Mouse (Mus musculus): Measurements from ENCODE around the gene Mpdz. TPM values are rescaled to one million over a fixed set of nuclear protein-coding genes. Genes with fewer than 3 reads are reported as not detected.

Gene Mpdz
- polyA plus RNA-seq, 1 experiment from 2014 or later: 24.7 TPM

- no peak overlapping the region for H3K27ac ChIP-seq
- no peak overlapping the region for H3K9ac ChIP-seq (replicated peaks)
- H3K36me3 ChIP-seq: no peaks in the 10 kb centered on the region
- H3K4me1 ChIP-seq (replicated peaks): peaks cover 15% of the 10 kb centered on the region
- WGBS: 89% methylated on average over 5 of the region's 5 CpGs
- no peak overlapping the region for H3K4me3 ChIP-seq (replicated peaks)
- no peak overlapping the region for H3K4me2 ChIP-seq (replicated peaks)
- peaks cover 12% of the 10 kb centered on the region for H3K27me3 ChIP-seq
- no peak for ATAC-seq
- no peaks in the 10 kb centered on the region for H3K9me3 ChIP-seq
Observed at GRCm38 (mm10) chr4:81443566-81443965, 951 bp upstream of the Mpdz start.

- H3K4me2 ChIP-seq (replicated peaks): no peak overlapping the region
- no peak for ATAC-seq
- no peak overlapping the region for H3K9ac ChIP-seq (replicated peaks)
- H3K4me1 ChIP-seq (replicated peaks): no peaks in the 10 kb centered on the region
- H3K9me3 ChIP-seq: no peaks in the 10 kb centered on the region
- no peak overlapping the region for H3K27ac ChIP-seq
- H3K27me3 ChIP-seq: no peaks in the 10 kb centered on the region
- no peaks in the 10 kb centered on the region for H3K36me3 ChIP-seq
- WGBS: 97% methylated on average over 3 of the region's 3 CpGs
- no peak overlapping the region for H3K4me3 ChIP-seq (replicated peaks)
Observed at GRCm38 (mm10) chr4:81433961-81434360, 8.7 kb downstream of the Mpdz start.

- H3K27ac ChIP-seq: no peak overlapping the region
- H3K36me3 ChIP-seq: no peaks in the 10 kb centered on the region
- H3K4me1 ChIP-seq (replicated peaks): no peaks in the 10 kb centered on the region
- 96% methylated on average over 4 of the region's 4 CpGs for WGBS
- no peaks in the 10 kb centered on the region for H3K9me3 ChIP-seq
- ATAC-seq: no peak
- H3K4me3 ChIP-seq (replicated peaks): no peak overlapping the region
- H3K4me2 ChIP-seq (replicated peaks): no peak overlapping the region
- no peak overlapping the region for H3K9ac ChIP-seq (replicated peaks)
- H3K27me3 ChIP-seq: no peaks in the 10 kb centered on the region
Observed at GRCm38 (mm10) chr4:81430826-81431225, 11.8 kb downstream of the Mpdz start.

GRCm38 (mm10) chr4:81430105-81430504, 12.5 kb downstream of the Mpdz start:
- no peaks in the 10 kb centered on the region for H3K27me3 ChIP-seq
- no peaks in the 10 kb centered on the region for H3K4me1 ChIP-seq (replicated peaks)
- no peaks in the 10 kb centered on the region for H3K36me3 ChIP-seq
- ATAC-seq: no peak
- no peak overlapping the region for H3K9ac ChIP-seq (replicated peaks)
- H3K9me3 ChIP-seq: no peaks in the 10 kb centered on the region
- 69% methylated on average over 3 of the region's 3 CpGs for WGBS
- no peak overlapping the region for H3K27ac ChIP-seq
- no peak overlapping the region for H3K4me3 ChIP-seq (replicated peaks)
- H3K4me2 ChIP-seq (replicated peaks): no peak overlapping the region

- Histone ChIP-seq H3K4me3 (replicated peaks) (no peak overlapping the region), H3K27ac (no peak overlapping the region), H3K36me3 (no peaks in the 10 kb centered on the region), H3K4me2 (replicated peaks) (no peak overlapping the region), H3K9ac (replicated peaks) (no peak overlapping the region), H3K9me3 (no peaks in the 10 kb centered on the region), H3K27me3 (no peaks in the 10 kb centered on the region), H3K4me1 (replicated peaks) (no peaks in the 10 kb centered on the region)
- no peak for ATAC-seq
- 77% methylated on average over 2 of the region's 2 CpGs for WGBS
Observed at GRCm38 (mm10) chr4:81429670-81430069, 12.9 kb downstream of the Mpdz start.

GRCm38 (mm10) chr4:81423556-81423955, 19.1 kb downstream of the Mpdz start:
- Histone ChIP-seq H3K9me3 (no peaks in the 10 kb centered on the region), H3K36me3 (no peaks in the 10 kb centered on the region), H3K4me1 (replicated peaks) (no peaks in the 10 kb centered on the region), H3K27me3 (no peaks in the 10 kb centered on the region), H3K9ac (replicated peaks) (no peak overlapping the region), H3K4me3 (replicated peaks) (no peak overlapping the region), H3K27ac (no peak overlapping the region), H3K4me2 (replicated peaks) (no peak overlapping the region)
- 39% methylated on average over 1 of the region's 1 CpGs for WGBS
- ATAC-seq: no peak

GRCm38 (mm10) chr4:81421621-81422020, 21.0 kb downstream of the Mpdz start:
- no peaks in the 10 kb centered on the region for H3K27me3 ChIP-seq
- no peak overlapping the region for H3K4me3 ChIP-seq (replicated peaks)
- H3K4me1 ChIP-seq (replicated peaks): no peaks in the 10 kb centered on the region
- no peak overlapping the region for H3K27ac ChIP-seq
- no peaks in the 10 kb centered on the region for H3K36me3 ChIP-seq
- no peak for ATAC-seq
- no peak overlapping the region for H3K4me2 ChIP-seq (replicated peaks)
- WGBS: 70% methylated on average over 2 of the region's 2 CpGs
- no peaks in the 10 kb centered on the region for H3K9me3 ChIP-seq
- no peak overlapping the region for H3K9ac ChIP-seq (replicated peaks)

GRCm38 (mm10) chr4:81415324-81416026, 27.1 kb downstream of the Mpdz start:
- peak; percentile 79 for ATAC-seq
- 46% methylated on average over 10 of the region's 10 CpGs for WGBS
- H3K4me3 ChIP-seq (replicated peaks): no peak overlapping the region

GRCm38 (mm10) chr4:81414684-81415323, 27.8 kb downstream of the Mpdz start:
- 0 out of 2 replicates have a peak, but pooled peaks have one; percentile 48 for ATAC-seq
- Histone ChIP-seq H3K27me3 (no peaks in the 10 kb centered on the region), H3K4me3 (replicated peaks) (no peak overlapping the region), H3K27ac (no peak overlapping the region), H3K9me3 (no peaks in the 10 kb centered on the region), H3K9ac (replicated peaks) (no peak overlapping the region), H3K36me3 (no peaks in the 10 kb centered on the region), H3K4me1 (replicated peaks) (peaks cover 9% of the 10 kb centered on the region), H3K4me2 (replicated peaks) (peak overlapping the region; percentile 4; the same call in 1 of the 2 replicates)
- 56% methylated on average over 8 of the region's 8 CpGs for WGBS

More at GRCm38 (mm10) chr4:81415324-81416026, 27.1 kb downstream of the Mpdz start:
- H3K9me3 ChIP-seq: no peaks in the 10 kb centered on the region
- H3K4me1 ChIP-seq (replicated peaks): peaks cover 9% of the 10 kb centered on the region
- H3K9ac ChIP-seq (replicated peaks): peak overlapping the region; percentile 42
- H3K27ac ChIP-seq: no peak overlapping the region
- no peaks in the 10 kb centered on the region for H3K27me3 ChIP-seq
- no peaks in the 10 kb centered on the region for H3K36me3 ChIP-seq
- peak overlapping the region; percentile 4; the same call in 1 of the 2 replicates for H3K4me2 ChIP-seq (replicated peaks)

- ATAC-seq: no peak
- no peak overlapping the region for H3K27ac ChIP-seq
- 89% methylated on average over 6 of the region's 6 CpGs for WGBS
- no peaks in the 10 kb centered on the region for H3K9me3 ChIP-seq
- H3K9ac ChIP-seq (replicated peaks): no peak overlapping the region
- no peaks in the 10 kb centered on the region for H3K27me3 ChIP-seq
- H3K36me3 ChIP-seq: peaks cover 7% of the 10 kb centered on the region; the same call in 1 of the 2 replicates
- H3K4me1 ChIP-seq (replicated peaks): no peaks in the 10 kb centered on the region
- H3K4me3 ChIP-seq (replicated peaks): no peak overlapping the region
- H3K4me2 ChIP-seq (replicated peaks): no peak overlapping the region
Observed at GRCm38 (mm10) chr4:81396883-81397282, 45.7 kb downstream of the Mpdz start.

GRCm38 (mm10) chr4:81392869-81393268, 49.7 kb downstream of the Mpdz start:
- H3K27me3 ChIP-seq: no peaks in the 10 kb centered on the region
- H3K4me1 ChIP-seq (replicated peaks): peaks cover 8% of the 10 kb centered on the region
- H3K4me3 ChIP-seq (replicated peaks): no peak overlapping the region
- H3K27ac ChIP-seq: no peak overlapping the region
- no peak for ATAC-seq
- WGBS: 91% methylated on average over 3 of the region's 3 CpGs
- no peak overlapping the region for H3K9ac ChIP-seq (replicated peaks)
- no peak overlapping the region for H3K4me2 ChIP-seq (replicated peaks)
- H3K9me3 ChIP-seq: no peaks in the 10 kb centered on the region
- peaks cover 7% of the 10 kb centered on the region; the same call in 1 of the 2 replicates for H3K36me3 ChIP-seq

- H3K27ac ChIP-seq: no peak overlapping the region
- peaks cover 8% of the 10 kb centered on the region for H3K4me1 ChIP-seq (replicated peaks)
- H3K4me3 ChIP-seq (replicated peaks): no peak overlapping the region
- H3K4me2 ChIP-seq (replicated peaks): no peak overlapping the region
- no peaks in the 10 kb centered on the region for H3K27me3 ChIP-seq
- no peak overlapping the region for H3K9ac ChIP-seq (replicated peaks)
- no peak for ATAC-seq
- peaks cover 5% of the 10 kb centered on the region; the same call in 1 of the 2 replicates for H3K36me3 ChIP-seq
- no peaks in the 10 kb centered on the region for H3K9me3 ChIP-seq
Observed at GRCm38 (mm10) chr4:81389263-81389662, 53.4 kb downstream of the Mpdz start.

Measured in midbrain, embryonic 13.5 days (tissue).